Mouse (Mus musculus) right cerebral cortex, postnatal 36 days (tissue): ENCODE results near the gene Tmem247.

Experiments used
- DNase-seq, 2 experiments: peaks; one replicate each; pipeline ENCODE4 v3.0.0; 2022; ENCODE audit warnings: low spot score in 2 of 2, mixed read lengths in 1 of 2

The Tmem247 gene

DNA sequence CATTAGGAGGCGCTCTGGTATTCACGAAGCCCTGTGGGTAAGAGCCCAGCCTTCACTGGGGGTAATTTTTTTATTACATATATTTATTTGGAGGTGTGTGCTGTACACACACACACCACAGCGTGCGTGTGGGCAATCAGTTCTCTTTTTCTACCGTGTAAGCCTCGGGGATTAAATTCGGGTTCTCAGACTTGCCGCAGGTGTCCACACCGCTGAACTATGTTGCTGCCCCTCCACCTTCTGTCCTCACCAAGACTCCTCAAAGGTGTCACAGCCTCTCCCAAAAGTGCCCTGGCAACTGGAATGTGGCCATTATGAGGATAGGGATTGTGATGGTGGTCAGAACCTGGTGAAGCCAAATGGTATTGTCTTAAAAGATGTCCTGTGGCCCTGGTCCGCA is at the start of gene Tmem247:
Tmem247 (plus strand) TSS at position 301 of the 400 bp plus-strand sequence.
- no peak for DNase-seq

DNA sequence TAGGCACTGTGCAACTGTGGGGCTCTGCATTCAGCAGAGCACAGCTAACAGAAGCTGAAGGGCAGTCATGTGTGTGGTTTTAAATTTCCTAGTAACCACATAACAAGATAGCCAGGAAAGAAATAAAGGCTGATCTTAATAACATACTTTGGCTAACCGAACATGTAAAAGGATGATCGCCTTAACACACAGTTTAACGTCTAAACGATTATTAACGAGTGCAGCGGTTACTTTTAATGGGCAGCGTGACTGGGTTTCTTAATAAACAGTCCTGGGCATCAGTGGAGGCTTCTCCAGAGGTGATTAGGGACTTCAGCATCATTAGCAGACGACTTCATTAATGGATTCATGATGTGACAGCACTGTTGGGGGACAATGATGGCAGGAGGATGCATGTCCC is 46.6 kb upstream of the Tmem247 start:
- no peak for DNase-seq

DNA sequence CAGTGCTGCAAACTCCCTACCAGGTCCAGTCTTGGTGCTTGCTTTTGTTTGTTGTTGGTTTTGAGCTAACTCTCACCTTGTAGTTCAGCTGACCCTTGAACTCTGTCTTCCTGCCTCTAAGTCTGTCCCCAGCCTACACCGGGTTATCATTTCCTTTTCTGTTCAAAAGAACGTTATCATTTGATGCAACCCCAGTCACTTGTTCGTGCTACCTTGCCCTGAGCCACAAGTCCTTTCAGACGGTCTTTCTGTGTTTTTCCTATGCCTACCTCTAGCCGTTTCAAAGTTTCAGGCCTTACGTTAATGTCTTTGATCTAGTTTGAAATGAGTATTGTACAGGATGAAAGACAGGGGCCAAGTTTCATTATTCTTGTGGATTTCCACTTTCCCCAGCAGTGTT is 44.5 kb upstream of the Tmem247 start:
- DNase-seq, result no peak

DNA sequence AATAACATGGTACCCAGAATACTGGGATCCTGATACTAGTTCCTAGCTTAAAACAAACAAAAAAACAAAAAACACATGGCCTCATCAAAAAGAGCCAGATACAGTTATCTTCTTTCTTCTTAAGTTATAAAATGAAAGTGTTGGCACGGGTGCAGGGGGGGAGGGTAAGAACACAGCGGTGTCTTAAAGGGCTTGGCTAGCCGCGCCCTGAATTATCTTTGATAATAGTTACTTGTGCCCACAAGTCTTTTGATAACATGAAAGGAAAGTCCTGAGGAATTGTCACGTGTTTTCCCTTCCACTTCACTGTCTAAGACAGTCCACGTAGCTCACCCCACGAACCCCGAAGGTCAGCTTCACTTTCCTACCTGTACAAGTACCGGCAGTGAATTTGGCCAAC is 40.2 kb upstream of the Tmem247 start:
- DNase-seq, result no peak

DNA sequence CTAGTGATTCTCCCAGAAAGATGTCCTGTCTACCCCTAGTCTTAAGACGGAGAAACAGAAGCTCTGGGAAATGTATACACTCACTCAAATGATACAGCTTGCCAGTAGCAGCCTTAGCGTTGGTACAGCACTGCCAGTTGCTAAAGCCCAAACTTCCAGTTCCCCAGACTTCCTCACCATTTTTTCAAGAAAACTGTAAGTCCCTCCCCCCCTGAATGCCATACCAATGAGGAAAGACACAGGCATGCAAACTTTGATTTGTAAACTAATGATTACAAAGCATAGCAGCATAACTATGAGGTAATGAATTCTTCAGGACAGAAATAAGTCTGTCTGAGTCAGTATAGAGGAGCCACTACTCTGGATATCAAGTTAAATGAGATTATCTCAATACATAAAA is 39.4 kb upstream of the Tmem247 start:
- DNase-seq, result no peak

DNA sequence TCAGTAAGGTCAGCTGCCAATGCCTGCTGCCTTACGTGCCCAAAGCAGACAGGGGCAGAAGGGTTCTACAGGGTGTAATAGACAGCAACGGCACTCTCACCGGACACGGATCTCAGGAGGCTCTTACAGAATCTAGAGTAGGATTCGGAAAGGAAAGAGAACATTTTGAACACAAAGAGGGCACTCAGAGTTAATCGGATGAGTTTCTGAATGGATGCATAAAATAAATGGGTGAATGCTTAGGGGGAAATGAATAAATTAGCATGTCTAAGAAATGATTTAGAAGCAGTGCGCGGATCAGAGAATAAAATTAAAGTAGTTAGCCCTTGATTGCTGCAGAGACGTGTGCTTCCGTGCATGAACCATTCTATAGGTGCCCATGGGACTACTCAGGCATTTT is 37.1 kb upstream of the Tmem247 start:
- no peak for DNase-seq

DNA sequence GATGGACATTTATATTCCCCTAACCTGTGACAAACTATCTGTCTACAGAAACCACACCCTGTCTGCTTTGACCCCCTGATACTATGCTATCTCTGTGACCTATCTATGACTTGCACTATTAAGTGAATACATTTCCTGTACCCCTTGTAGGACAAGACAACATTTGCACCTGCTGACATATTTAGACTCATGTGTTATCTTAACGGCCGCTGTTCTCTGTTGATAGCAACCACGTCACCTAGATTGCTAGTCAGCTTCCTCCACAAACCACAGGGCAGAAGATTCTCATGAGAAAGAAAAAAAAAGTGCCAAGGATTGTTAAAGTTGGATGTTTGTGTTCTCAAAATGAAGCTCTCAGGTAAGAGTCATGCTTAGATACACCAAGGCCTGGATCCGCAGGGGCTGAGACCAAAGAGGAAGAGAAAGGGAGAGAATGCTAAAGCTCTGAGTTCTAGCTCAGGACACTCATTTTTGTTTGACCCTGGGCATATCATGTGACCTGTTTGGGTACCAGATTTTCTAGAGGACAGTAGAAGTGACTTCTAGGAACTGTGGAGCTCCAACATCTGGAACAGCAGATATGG is 36.6 kb upstream of the Tmem247 start:
- DNase-seq, result no peak

DNA sequence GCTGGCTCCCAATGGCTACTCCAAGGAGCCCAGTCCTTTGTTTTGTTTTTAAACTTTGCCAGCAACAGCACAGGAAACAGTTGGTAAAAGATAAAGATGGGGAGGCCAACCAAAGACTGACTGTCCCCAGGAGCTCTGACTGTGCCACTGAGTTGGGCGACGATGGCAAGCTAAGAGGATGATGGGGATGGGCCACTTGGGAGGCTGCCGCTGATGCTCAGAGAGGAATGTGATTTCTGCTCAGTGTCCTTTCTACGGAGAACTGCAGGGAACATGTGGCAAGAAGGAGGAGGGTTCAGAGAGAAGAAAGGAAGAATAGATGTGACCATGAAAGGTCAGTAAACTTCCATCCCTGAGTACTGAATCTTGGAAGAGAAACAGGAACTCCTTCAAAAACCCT is 22.0 kb upstream of the Tmem247 start:
- no peak for DNase-seq

DNA sequence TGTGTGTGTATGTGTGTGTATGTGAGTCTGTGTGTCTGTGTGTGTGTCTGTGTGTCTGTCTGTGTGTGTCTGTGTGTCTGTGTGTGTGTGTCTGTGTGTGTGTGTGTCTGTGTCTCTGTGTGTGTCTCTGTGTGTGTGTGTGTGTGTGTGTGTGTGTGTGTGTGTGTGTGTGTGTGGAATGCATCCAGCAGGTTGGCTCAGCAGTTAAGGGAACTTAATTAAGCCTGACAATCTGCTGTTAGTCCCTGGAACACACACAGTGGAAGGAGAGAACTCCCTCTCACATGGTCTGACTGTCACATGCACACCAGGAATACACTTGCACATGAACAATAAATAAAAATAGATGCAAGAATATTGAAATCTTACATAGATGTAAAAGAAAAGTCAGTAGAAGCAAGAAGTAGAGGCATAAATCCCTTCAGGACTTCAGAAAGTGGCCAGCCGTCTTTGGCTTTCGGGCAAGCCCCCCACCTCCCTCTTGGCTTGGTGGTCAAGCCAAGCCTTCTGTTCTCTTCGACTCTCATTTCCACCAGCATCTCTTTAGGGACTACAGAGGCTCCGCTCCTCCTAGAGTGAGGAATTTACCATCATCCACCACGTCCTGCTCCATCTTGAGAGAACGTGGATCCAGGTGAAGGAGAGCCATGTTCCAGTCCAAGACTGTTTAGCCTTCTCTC is 19.5 kb upstream of the Tmem247 start:
- no peak for DNase-seq

DNA sequence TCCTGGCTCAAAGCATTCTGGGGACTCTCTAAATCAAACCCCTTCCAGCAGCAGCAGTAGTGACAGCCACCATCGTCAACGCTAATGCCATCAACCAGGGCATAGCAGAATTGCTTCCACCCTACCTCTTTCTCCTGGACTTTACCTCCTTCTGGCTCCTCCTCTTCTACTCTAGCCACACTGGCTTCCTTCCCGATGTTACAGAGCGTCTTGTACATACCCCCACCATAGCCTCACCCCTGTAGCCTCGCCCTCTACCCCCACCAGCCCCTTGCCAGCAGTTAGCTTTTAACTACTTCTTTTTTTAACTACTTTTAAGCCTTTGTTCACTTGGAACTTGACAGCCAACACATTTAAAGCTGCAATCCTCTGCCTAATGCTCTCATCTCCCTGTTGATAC is 17.3 kb upstream of the Tmem247 start:
- no peak for DNase-seq

DNA sequence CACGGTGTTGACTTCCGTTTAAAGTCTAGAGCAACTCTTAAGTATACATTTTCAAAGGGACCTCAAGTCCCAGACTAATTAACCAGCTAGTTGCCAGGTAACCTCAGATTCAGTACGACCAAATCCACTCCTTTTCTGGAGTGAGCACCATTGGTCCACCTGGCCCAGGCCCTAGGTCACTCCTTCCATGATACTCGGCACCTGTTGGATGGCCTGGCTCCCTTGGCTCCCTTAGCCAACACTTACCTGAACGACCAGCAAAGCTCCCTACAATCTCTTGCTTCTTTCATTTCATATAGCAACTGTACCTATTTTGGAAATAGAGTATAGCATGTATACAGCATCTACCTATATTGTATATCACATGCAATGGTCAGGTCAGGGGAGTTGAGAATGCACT is 16.6 kb upstream of the Tmem247 start:
- DNase-seq, result no peak

DNA sequence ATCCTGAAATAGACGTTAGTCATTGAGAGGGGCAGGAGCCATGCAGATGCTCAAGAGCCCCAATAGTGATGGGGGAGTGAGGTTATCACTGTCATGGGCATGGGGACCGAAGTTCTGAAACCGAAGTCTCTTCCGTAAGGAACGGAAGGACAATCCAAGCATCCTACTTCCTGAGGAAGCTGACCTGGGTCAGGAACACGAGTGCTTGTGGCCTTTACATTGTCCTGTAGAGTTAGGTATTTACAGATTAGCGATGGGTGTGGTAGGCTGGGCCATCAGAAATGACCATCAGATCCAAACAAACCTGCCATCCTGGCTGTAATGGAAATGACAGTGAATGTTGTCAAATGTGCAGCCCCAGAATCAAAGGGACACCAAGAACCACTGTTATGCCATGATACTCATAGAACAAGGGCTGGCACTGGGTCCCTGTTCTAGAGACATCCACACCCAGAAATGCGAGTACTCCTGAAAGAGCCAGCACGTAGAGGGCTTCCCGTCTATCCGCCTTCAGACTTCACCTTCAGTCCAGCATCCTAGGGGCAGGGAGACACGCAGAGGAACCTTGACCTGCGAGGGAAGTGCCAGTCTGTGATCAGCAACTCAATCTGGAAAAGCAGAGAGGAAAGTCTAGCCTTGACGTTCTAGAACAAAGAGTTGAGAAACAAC is 14.6 kb upstream of the Tmem247 start:
- DNase-seq, result no peak

DNA sequence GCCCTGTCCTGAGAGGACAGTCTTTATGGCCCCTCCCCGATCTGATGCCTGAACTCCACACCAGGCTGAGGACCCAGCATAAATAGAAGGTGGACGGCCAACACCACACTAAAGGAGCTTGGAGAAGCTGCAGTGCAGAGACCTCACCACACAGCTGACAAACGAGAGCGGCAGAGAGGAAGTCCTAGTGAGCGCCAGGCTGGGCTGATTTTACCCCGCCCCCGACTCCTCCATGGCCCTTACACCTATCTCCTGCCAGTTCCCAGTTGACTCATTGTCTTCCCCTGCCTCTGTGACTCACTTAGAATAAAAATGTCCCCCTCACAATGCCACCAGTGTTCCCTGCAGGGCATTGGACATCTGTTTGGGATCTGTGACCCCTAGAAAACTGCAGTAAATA is 13.6 kb upstream of the Tmem247 start:
- no peak for DNase-seq

DNA sequence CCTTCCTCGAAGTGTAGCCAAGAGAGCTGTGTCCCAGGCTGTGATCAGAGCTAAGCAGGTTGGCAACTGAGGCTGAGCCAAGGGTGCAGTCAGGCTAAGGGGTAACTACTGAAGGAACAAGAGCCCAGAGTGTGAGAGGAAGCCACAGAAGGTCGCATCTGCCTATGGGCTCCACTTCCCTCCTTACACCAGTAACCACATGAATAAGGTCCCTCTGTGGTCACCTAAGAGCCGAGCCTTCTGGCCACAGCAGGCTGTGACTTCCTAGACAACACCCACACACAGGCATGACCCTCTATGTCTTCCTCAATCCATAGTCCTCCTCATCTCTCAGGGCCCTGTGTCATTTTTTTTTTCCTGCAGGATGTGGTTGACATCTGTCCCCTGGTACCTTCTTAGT is 12.9 kb upstream of the Tmem247 start:
- no peak for DNase-seq

DNA sequence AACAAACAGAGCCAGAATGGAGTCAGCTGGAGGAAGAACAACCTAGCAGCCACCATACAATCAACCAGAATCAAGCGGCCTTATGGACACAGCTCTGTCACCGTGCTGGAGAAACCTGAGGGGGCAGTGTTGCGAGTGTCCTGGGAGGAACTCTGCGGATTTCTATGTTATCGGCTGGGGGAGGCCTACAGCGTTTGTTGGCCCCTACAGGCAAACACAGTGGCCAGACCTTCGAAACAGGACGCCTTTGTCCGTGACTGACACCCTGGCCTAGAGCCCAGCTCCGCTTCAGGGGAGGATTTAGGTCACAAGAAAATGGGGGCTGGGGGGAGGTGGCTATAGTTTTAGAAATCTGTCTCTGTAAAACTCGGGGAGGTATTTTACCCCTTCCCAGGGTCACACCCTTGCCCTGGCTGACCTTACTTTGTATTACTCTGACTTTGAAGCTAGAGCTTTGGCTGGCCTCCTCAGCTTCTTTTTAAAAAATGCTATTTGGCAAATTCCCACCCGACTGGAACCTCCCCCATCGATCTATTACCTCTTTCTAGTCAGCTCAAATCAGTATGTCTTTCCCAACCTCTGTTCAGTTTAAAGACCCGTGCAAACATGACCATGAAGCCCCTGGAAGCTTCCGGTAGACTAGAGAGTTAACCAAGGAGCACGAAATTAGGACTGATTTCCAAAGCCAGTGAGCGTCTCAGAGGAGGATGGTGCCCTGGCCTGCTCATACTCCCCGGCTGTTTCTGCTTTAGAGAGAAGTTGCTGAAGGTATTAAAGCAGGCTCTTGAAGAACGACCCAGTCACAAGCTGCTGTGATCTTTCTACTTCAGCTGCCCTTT is 11.6 kb upstream of the Tmem247 start:
- peak in 1 of 2 experiments; percentile 43 for DNase-seq

DNA sequence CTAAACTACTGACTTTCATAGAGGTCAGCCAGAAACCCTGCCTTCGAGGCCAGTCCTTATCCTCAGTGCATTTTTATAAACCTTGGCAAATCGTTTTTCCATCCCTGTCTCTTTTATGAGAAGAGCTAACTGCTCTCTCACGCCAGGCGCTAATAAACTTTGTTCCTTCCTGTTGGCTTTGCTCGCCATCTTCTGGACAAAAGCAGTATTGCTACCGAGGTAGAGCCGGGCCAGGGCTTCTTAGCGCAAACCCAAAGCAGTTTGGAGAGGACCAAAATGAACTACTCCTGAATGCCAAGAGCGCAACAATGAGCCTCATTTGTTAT is 11.0 kb upstream of the Tmem247 start:
- DNase-seq, result peak; percentile 62 to 64

DNA sequence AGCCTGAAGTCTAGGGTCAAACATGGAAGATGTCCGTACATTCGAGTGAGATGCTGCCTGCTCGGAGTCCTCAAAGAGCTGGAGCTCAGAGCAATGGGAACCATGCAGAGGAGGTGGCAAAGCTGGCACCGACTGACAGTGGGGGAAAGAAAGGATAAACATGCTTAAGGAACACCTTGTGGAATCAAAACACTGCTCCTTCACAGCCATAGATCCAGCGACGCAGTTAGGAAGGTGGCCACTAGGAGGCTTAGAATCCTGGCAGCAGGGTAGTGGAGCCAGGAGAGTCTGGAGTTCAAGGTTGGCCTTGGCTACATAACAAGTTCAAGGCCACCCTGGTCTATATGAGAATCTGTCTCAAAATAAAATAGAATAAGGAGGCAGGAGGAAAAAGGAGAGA is 10.5 kb upstream of the Tmem247 start:
- no peak for DNase-seq

DNA sequence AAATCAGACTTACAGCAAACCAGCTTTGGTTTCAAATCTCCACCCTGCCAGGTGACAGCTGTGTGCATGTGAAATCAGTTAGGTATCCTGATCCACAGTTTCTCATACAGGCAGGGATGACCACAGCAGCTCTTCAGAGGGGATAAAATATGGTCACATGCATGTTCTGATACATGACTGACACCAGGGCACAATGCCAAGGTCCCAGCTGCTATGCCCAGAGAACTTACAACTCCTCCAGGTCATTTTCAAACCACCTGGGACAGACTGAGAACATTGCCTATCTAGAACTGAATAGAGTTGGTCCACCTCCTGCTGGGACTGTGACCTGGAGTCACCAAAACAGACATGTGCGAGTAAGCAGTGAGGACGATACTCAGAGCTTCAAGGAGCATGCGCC is 10.1 kb upstream of the Tmem247 start:
- DNase-seq, result no peak

DNA sequence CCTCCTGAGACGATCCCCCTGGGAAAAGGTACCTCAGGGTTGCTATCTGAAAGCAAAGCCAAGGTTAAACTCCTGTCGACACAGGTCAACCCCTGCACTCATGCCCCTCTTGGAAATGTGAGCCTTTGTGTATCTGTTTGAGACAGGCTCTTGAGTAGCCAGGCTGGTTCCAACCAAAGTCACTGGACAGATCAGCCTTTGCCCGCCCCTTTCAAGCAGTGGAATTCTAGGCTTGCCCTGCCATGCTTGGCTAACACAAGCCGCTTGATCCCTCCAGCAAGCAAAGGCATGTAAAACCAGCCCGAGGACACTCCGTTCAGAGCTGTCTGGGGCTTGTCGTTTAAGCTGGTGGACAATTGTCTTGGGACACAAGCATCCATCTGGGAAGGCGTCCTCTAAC is 8.8 kb upstream of the Tmem247 start:
- no peak for DNase-seq

DNA sequence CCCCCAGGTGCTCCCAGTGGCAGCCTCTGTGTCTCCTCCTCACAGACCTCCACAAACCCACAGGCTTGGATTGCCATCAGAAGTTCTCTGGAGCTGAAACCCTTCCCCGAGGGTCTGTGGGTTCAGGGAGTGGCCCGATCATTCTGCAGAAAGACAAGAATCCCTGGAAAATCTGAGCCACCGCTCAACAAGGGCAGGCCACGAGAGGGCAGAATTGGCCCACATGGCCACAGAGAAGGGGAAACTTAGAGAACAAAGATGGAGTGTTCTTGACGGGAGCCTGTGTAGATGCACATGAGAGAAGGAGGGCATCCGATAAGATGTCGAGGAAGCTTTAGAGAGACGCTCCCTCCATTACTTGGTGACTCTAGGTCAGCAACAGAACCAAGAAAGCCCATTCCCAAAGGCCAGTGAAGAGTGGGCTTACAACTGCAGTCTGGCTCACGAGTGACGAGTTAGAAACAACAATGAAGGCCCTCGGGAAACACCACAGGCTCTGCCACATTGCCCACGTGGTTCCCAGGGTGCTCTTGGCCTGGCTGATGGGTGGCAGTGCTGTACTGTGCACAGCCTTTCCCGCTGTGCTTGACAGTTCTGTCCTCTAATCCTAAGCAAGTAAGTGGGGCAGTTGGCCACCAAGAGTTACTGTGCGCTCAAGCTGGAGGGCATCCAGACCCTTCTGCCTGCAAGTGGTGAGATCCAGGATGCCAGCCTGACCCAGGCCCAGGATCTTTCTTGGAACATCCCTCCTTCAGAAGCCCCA is 7.2 kb upstream of the Tmem247 start:
- DNase-seq, result no peak

DNA sequence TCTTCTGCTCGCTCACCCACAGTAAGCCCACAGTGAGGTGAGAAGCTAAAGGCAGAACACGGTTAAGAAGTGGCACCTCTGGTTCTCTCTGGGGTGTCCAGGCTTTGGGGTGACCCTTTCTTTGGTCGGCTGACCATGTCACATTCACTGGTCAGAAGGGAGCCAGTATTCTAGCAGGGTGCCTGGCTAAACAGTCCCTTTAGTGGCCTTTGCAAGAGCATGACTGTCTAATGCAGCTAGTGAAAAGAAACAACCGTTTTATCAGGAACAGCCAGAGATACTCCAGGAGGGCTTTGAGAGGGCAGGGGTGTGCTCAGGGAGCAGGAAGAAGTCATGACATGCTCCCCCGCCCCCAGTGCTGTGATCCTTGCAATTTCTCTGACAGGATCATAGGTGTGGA is 5.9 kb upstream of the Tmem247 start:
- DNase-seq, result no peak
